Mouse (Mus musculus) limb, embryonic 15.5 days (tissue): ENCODE measurements at regions not wholly inside any gene's neighbourhood (a gene's known extent, or its start where the extent isn't known, plus 50 kb on each side); places are given as distances from the start of the nearest gene placed in this dataset.

Source experiments
- ATAC-seq: fragments of 200-750 bp; cut with Nextera tagmentation; 2 replicates; pipeline ENCODE4 v1.8.0; 2017; ENCODE audit warnings: low read depth, moderate TSS enrichment; ENCODE audit not compliant: insufficient number of reproducible peaks, low FRiP score, low TSS enrichment
- H3K27ac ChIP-seq: fragments of 300-500 bp; sonication (generic); 2 replicates; pipeline ENCODE4 v1.5.1; 2015; ENCODE audit warnings: moderate library complexity, mild to moderate bottlenecking, inconsistent platforms
- H3K27me3 ChIP-seq: fragments of 300-500 bp; sonication (generic); 2 replicates; pipeline ENCODE4 v1.6.1; 2015; ENCODE audit warnings: inconsistent platforms
- H3K36me3 ChIP-seq: fragments of 300-500 bp; sonication (generic); 2 replicates; pipeline ENCODE4 v1.6.1; 2015; ENCODE audit warnings: inconsistent platforms
- H3K4me1 ChIP-seq: fragments of 300-500 bp; sonication (generic); 2 replicates; pipeline ENCODE4 v1.6.1; 2015; ENCODE audit warnings: inconsistent platforms
- H3K4me2 ChIP-seq: fragments of 300-500 bp; sonication (generic); 2 replicates; pipeline ENCODE4 v1.6.1; 2015; ENCODE audit warnings: mild to moderate bottlenecking, inconsistent platforms
- H3K4me3 ChIP-seq: fragments of 300-500 bp; sonication (generic); 2 replicates; pipeline ENCODE4 v1.5.1; 2015; ENCODE audit warnings: mild to moderate bottlenecking, inconsistent platforms
- H3K9ac ChIP-seq: fragments of 300-500 bp; sonication (generic); 2 replicates; pipeline ENCODE4 v1.6.1; 2015; ENCODE audit warnings: inconsistent platforms
- H3K9me3 ChIP-seq: fragments of 300-500 bp; sonication (generic); 2 replicates; pipeline ENCODE4 v1.6.1; 2016; ENCODE audit warnings: inconsistent platforms
- WGBS: fragments of 180-500 bp; shearing (Covaris S2); methylation state at CpG from one replicate; pipeline ENCODE4 v1.1.7; 2015; 5-methylcytosine and 5-hydroxymethylcytosine counted together

DNA sequence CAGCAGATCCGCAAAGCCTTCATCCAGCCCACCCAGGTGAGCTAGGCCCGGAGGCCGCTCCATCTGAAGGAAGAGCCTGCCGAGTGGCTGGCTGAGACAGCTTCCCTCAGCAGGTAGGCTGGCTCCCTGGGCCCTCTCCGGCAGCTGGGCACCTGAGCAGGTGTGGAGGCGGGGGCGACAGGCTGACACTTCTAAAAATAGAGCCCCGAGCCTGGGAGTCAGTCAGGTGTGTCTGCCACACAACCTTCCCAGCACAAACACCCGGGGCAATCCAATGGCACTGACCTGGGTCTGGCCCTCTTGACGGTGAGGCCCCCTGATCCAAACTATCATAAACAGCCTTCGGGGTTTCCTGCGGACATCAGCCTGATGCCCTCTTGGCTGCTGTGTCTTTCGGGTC, 58.5 kb downstream of the Zfp36l2 start:
- H3K27me3 ChIP-seq, result no peaks in the 10 kb centered on the region
- no peak overlapping the region for H3K4me2 ChIP-seq
- peaks cover 2% of the 10 kb centered on the region; the same call in 1 of the 2 replicates for H3K4me1 ChIP-seq
- H3K9me3 ChIP-seq, result no peaks in the 10 kb centered on the region
- ATAC-seq, result no peak
- H3K36me3 ChIP-seq, result no peaks in the 10 kb centered on the region
- no peak overlapping the region for H3K9ac ChIP-seq
- H3K27ac ChIP-seq, result no peak overlapping the region
- WGBS, result 59% methylated on average over 13 of the region's 13 CpGs
- H3K4me3 ChIP-seq, result no peak overlapping the region

- peaks cover 2% of the 10 kb centered on the region for H3K4me1 ChIP-seq
- H3K4me3 ChIP-seq, result no peak overlapping the region
- no peaks in the 10 kb centered on the region for H3K36me3 ChIP-seq
- ATAC-seq, result no peak
- H3K9me3 ChIP-seq, result no peaks in the 10 kb centered on the region
- no peaks in the 10 kb centered on the region for H3K27me3 ChIP-seq
- no peak overlapping the region for H3K4me2 ChIP-seq
- WGBS, result 74% methylated on average over 5 of the region's 5 CpGs
- no peak overlapping the region for H3K27ac ChIP-seq
- H3K9ac ChIP-seq, result no peak overlapping the region
Observed at GRCm38 (mm10) chr17:84128262-84128661, 59.5 kb downstream of the Zfp36l2 start.

GRCm38 (mm10) chr17:84126168-84126567, 61.6 kb downstream of the Zfp36l2 start:
- no peak overlapping the region for H3K4me2 ChIP-seq
- no peak overlapping the region for H3K4me3 ChIP-seq
- ATAC-seq, result no peak
- H3K36me3 ChIP-seq, result no peaks in the 10 kb centered on the region
- no peak overlapping the region for H3K9ac ChIP-seq
- 61% methylated on average over 5 of the region's 5 CpGs for WGBS
- peaks cover 8% of the 10 kb centered on the region for H3K4me1 ChIP-seq
- no peaks in the 10 kb centered on the region for H3K27me3 ChIP-seq
- H3K9me3 ChIP-seq, result no peaks in the 10 kb centered on the region
- H3K27ac ChIP-seq, result no peak overlapping the region

- H3K27ac ChIP-seq, result 0 out of 2 replicates have a peak overlapping the region, but pooled peaks have one; percentile 9
- H3K4me2 ChIP-seq, result no peak overlapping the region
- H3K36me3 ChIP-seq, result no peaks in the 10 kb centered on the region
- peaks cover 16% of the 10 kb centered on the region for H3K4me1 ChIP-seq
- no peak overlapping the region for H3K4me3 ChIP-seq
- no peaks in the 10 kb centered on the region for H3K9me3 ChIP-seq
- no peaks in the 10 kb centered on the region for H3K27me3 ChIP-seq
- WGBS, result 72% methylated on average over 2 of the region's 2 CpGs
- no peak for ATAC-seq
- no peak overlapping the region for H3K9ac ChIP-seq
Observed at GRCm38 (mm10) chr17:84123161-84123560, 64.6 kb downstream of the Zfp36l2 start.

- Histone ChIP-seq H3K4me3 (no peak overlapping the region), H3K36me3 (no peaks in the 10 kb centered on the region), H3K4me2 (no peak overlapping the region), H3K9ac (no peak overlapping the region), H3K27me3 (no peaks in the 10 kb centered on the region), H3K9me3 (no peaks in the 10 kb centered on the region), H3K4me1 (peaks cover 21% of the 10 kb centered on the region), H3K27ac (peak overlapping the region; percentile 9; the same call in 1 of the 2 replicates)
- WGBS, result 55% methylated on average over 6 of the region's 6 CpGs
- no peak for ATAC-seq
Observed at GRCm38 (mm10) chr17:84122486-84123131, 65.1 kb downstream of the Zfp36l2 start.

DNA sequence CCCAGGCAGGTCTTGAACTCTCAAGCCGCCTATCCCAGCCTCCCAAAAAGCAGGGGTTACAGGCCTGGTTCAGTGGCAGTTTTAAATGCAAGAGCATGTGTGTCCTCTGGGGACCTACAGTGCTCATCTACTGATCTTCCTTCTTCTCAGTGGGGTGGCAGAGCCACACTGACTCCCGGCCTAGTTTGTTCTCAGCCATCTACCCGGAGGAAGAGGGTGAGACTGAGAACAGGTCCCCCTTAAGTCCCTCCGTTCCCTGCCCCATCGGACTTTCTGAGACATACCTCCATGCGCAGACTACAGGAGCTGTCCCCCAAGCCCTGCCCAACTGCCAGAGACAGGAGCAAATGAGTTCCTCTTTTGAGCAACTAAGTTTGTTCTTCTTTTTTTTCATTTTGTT, 66.5 kb downstream of the Zfp36l2 start:
- Histone ChIP-seq H3K36me3 (no peaks in the 10 kb centered on the region), H3K9me3 (no peaks in the 10 kb centered on the region), H3K4me1 (peaks cover 29% of the 10 kb centered on the region), H3K4me2 (no peak overlapping the region), H3K4me3 (no peak overlapping the region), H3K27ac (no peak overlapping the region), H3K9ac (no peak overlapping the region), H3K27me3 (no peaks in the 10 kb centered on the region)
- no peak for ATAC-seq
- WGBS, result 76% methylated on average over 6 of the region's 6 CpGs

GRCm38 (mm10) chr17:84119221-84120017, 68.3 kb downstream of the Zfp36l2 start:
- ATAC-seq, result no peak
- no peak overlapping the region for H3K4me2 ChIP-seq
- peaks cover 42% of the 10 kb centered on the region for H3K4me1 ChIP-seq
- no peaks in the 10 kb centered on the region for H3K9me3 ChIP-seq
- no peak overlapping the region for H3K9ac ChIP-seq
- 86% methylated on average over 16 of the region's 16 CpGs for WGBS
- 0 out of 2 replicates have a peak overlapping the region, but pooled peaks have one; percentile 12 for H3K27ac ChIP-seq
- H3K27me3 ChIP-seq, result no peaks in the 10 kb centered on the region
- no peaks in the 10 kb centered on the region for H3K36me3 ChIP-seq
- H3K4me3 ChIP-seq, result no peak overlapping the region

DNA sequence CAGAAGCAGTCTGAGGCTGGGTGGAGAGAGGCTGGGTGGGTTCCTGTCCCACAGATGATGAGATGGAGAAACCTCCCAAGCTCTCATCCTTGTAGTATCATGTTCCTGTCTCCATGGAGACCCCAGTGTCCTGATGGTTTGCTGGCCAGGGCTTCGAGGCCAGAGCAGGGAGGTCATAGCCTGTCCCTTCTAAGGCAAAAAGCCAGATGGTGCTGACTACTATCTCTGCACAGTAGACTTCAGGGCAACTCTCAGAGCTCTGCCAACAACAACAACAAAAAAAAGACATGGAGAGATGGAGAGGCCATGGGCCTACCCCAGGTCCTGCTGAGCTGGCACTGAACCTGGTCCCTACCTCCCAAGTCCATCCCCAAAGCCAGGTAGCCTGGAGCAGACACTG, 69.0 kb downstream of the Zfp36l2 start:
- Histone ChIP-seq H3K36me3 (no peaks in the 10 kb centered on the region), H3K9me3 (no peaks in the 10 kb centered on the region), H3K9ac (no peak overlapping the region), H3K27me3 (no peaks in the 10 kb centered on the region), H3K4me3 (no peak overlapping the region), H3K4me1 (peaks cover 49% of the 10 kb centered on the region), H3K4me2 (no peak overlapping the region), H3K27ac (peak overlapping the region; percentile 12)
- ATAC-seq, result no peak
- WGBS, result 25% methylated on average over 1 of the region's 1 CpGs

- Histone ChIP-seq H3K4me2 (no peak overlapping the region), H3K4me3 (no peak overlapping the region), H3K4me1 (peaks cover 53% of the 10 kb centered on the region), H3K36me3 (no peaks in the 10 kb centered on the region), H3K9ac (no peak overlapping the region), H3K27me3 (no peaks in the 10 kb centered on the region), H3K27ac (peak overlapping the region; percentile 12; the same call in 1 of the 2 replicates), H3K9me3 (no peaks in the 10 kb centered on the region)
- no peak for ATAC-seq
- WGBS, result 81% methylated on average over 4 of the region's 4 CpGs
Observed at GRCm38 (mm10) chr17:84118271-84118670, 69.5 kb downstream of the Zfp36l2 start.

DNA sequence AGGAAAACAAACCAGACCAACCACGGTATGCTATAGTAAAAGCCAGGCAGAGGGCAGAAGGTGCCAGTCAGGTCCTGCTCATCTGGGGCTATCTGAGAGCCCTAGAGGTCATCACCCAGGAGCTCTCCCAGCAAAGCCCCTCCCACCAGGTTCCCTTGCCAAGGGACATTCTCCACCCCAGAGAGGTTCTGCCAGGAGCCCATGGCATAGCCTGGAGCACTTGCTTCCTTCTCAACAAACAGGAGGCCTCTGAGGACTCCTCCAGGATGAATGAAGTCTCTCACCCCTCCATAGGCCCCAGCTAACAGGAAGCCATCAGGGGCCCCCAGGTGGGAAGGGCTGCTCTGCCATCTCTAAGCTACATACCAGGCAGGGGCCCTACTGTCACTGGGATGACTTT, 70.0 kb downstream of the Zfp36l2 start:
- Histone ChIP-seq H3K4me2 (no peak overlapping the region), H3K4me3 (no peak overlapping the region), H3K27ac (no peak overlapping the region), H3K9me3 (no peaks in the 10 kb centered on the region), H3K4me1 (peaks cover 54% of the 10 kb centered on the region), H3K36me3 (no peaks in the 10 kb centered on the region), H3K9ac (no peak overlapping the region), H3K27me3 (no peaks in the 10 kb centered on the region)
- 59% methylated on average over 1 of the region's 1 CpGs for WGBS
- ATAC-seq, result no peak

DNA sequence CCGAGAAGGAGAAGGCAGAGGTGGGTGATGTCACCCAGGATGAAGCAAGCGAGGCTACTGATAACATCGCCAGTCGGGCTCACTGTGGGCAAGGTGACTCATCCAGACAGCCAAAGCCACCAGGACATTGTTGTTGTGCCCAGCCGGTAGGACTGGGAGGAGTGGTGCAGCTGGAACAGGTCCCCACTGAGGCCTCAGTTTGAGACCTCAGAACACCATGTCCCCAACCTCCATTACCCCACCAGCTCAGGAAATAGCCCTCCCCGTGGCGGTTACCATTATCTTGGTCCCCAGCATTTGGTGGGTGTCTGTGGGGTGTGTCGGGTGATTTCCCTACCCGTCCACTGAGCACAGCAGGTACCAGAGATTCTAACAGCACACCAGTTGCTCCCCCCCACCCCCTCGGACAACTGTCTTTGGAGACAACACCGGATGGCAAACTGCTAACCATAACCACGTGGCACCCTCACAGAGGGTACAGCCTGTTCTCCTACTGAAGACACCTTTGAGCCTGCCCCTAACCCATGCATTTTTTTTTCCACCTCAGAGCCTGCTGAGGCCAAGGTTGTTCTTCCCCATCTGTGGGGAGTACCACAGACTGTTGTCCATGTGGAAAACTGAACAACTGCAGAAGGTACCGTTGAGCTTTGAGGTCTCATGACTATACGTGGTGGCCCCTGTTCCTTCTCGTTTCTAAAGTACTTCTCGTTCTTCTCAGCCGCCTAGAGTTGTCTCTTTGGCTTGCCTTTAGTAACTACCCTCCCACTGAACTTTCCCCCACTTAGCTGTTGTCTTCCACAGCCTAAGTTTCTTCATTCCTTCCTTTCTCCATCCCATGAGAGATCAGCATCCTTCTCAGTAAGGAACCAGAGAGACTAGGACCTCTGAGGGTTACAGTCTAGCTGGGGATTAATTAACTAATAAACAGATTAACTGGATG, 71.1 kb downstream of the Zfp36l2 start:
- H3K4me3 ChIP-seq, result no peak overlapping the region
- H3K36me3 ChIP-seq, result no peaks in the 10 kb centered on the region
- 84% methylated on average over 17 of the region's 17 CpGs for whole genome bisulfite sequencing
- no peak for ATAC-seq
- H3K4me1 ChIP-seq, result peaks cover 64% of the 10 kb centered on the region
- no peak overlapping the region for H3K27ac ChIP-seq
- no peaks in the 10 kb centered on the region for H3K9me3 ChIP-seq
- no peak overlapping the region for H3K9ac ChIP-seq
- H3K4me2 ChIP-seq, result no peak overlapping the region
- no peaks in the 10 kb centered on the region for H3K27me3 ChIP-seq
